Mouse (Mus musculus) forelimb bud, embryonic 11.5 days (tissue): ENCODE data around the gene Tmem95.

Experiments
- DNase-seq: peaks from one replicate; pipeline ENCODE4 v3.0.0-alpha.2; 2012; ENCODE audit warnings: low read depth, low spot score

Tmem95 gene

DNA sequence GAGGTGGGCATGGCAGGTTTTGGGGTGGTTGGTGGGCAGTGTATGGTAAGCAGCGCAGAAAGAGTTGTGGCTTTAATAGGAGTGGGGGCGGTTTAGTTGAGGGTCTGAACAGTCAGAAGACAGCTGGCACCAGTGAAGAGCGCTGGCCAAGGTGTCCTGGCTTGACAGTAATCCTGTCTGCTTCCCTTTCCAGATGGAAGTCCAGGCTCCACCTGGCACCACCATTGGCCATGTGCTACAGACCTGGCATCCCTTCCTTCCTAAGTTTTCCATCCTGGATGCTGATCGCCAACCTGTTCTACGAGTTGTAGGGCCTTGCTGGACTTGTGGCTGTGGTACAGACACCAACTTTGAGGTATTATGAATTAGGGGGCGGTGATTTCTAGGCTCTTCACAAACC, 29.8 kb downstream of the Tmem95 start:
- DNase-seq, result no peak

- no peak for DNase-seq
Observed at GRCm38 (mm10) chr11:69846738-69847688, 30.8 kb downstream of the Tmem95 start.

DNA sequence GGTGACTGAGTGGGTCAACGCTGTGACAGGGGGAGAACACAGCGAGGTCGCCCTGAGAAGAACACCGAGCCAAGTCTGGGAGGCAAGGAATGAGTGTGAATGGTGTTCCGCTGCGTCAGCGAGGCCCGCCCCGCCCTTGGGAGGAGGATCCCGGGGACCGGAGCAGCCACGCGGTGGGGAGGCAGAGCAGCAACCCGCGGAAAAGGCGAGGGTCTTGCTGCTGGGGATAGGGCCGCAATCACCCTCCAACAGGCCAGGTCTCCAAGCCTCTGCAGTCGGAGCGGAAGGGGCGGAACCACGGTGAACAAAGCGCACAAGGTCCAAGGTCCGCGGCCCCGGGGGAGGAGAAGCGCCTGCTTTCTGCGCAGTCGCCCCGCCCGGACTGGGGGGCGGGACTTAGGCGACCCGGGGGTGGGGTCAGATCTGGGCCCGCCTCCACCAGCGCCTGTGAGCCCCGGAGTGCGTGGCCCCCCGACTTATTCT, 31.6 kb downstream of the Tmem95 start, which contains the start of gene Plscr3:
Plscr3 (plus strand) TSS at position 179 of the 483 bp plus-strand sequence.
- peak; percentile 93 for DNase-seq

DNA sequence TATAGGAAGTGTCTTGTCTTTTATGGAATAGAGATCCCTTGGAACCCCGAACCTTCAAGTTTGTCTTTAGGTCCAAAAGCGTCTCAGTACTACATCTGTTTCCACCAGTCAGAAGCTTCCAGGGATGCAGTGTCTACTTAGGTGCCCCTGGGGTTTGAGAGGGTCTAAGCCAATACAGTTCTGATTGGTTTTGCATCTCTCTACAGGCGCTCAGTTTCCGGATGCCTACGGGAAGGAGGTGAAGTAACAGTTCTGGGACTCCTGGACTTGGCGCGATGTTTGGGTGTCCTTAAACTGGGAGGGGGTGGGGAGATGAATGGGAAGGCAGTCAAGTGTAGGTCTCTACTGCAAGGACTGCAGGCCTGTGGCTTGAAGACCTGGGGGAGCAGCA, 39.1 kb downstream of the Tmem95 start:
- DNase-seq, result no peak

- peak; percentile 97 for DNase-seq
Observed at GRCm38 (mm10) chr11:69837952-69838713, 39.7 kb downstream of the Tmem95 start, which contains the start of gene Tmem256. Tmem256 (plus strand) TSS chr11:69838514.

GRCm38 (mm10) chr11:69837604-69837951, 40.2 kb downstream of the Tmem95 start, which contains the start of gene Nlgn2:
Nlgn2 (minus strand) TSS chr11:69837784.
- DNase-seq, result no peak

DNA sequence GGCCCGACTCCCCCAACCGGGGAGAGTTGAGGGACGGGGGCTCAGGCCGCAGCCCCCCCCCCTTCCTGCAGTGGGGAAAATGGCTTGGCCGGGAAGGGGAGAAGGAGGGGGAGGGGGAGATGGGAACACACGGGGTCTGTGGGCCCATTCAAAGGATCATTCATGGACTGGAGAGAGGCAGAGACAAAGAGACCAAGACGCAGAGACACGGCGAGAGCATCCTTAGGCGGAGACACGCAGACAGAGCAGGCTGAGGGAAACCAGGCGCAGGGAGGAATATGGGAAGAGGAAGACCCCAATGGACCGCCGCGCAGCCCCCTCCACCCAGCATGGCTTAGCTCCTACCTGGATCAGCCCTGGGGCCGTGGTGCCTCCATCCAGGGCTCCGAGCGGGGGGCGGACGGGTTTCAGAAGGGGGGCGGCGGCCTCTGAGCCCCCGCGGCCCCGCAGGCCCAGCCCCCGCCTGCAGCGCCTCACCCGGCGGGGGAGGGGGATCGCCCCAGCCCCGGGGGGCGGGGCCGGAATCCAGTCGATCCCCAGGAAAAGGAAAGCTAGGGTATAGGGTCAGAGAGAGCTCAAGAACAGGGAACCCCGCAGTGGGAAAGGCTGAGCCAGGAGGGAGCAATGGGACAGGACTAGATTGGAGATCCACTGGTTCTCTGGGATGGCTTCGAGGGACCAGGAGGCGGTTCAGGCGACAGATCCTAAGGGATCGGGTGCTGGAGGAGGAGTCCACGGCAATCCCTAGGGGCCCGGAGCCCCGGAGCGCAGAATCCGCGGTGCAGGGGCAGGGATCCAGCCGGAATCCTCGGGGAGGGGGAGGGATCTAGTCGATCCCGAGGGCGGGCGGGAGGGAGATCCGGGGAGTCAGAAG, 40.9 kb downstream of the Tmem95 start:
- DNase-seq, result no peak

DNA sequence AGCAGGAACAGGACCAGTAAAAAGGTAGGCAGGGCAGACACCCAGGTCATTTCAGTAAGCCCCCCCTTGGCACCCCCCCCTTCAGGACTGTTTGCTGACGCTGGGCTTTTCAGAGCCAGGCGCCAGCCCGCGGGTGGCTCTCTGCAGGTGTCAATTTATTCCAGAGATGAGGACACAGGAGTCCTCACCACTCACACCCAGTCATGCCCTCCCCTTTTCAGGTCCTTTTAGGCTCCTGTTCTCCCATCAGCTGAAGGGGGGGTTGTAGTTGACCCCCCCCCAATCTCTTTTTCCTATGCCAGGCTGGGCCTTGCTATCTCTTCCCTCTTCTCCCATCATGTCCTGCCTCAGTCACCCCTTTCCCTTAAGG, 41.9 kb downstream of the Tmem95 start:
- DNase-seq, result no peak

GRCm38 (mm10) chr11:69835326-69835965, 42.4 kb downstream of the Tmem95 start:
- DNase-seq, result no peak

GRCm38 (mm10) chr11:69834001-69834549, 43.7 kb downstream of the Tmem95 start:
- DNase-seq, result no peak

DNA sequence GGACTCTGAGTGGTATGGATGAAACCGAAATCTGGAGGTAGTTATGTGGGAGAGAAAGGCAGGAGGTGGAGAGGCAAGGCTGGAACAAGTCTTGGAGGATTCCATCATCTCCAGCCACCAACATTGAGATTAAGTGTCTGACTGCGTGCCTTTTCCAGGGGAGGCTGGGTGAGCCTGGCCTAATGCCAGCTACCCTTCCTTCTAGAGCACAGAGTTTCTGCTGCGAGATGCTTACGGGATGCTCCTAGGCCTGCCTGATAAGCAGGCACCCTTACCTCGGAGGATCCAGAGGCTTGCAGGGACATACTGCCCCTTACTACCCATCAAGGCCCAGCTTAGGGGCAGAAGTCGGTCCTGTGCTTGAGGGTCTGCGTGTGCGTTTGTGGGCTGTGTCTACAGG, 44.3 kb downstream of the Tmem95 start:
- DNase-seq, result no peak

- DNase-seq, result no peak
Observed at GRCm38 (mm10) chr11:69828832-69829231, 49.0 kb downstream of the Tmem95 start.
